Mouse (Mus musculus) retina, postnatal 1 day (tissue): Measurements from ENCODE around the gene Nabp2.

ENCODE experiments used
- DNase-seq: peaks from one replicate; pipeline ENCODE4 v3.0.0-alpha.2; 2012

Gene Nabp2

DNA sequence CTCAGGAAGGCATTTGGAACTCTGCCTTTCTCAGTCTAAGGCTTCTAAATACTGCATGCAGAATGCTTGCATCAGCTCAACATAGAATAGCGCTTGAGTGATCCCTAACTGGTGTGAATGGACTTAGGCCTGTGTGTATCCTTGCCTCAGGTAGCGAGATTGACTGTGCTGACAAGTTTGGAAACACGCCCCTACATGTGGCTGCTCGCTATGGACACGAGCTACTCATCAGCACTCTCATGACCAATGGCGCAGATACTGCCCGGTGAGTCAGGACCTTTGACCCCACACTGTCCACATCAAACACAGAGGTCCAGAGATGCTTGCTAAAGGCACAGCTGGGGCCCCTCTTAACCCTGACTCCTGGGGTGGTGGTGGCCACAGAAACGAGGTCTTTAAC lies 28.8 kb downstream of the Nabp2 start:
- no peak for DNase-seq

DNA sequence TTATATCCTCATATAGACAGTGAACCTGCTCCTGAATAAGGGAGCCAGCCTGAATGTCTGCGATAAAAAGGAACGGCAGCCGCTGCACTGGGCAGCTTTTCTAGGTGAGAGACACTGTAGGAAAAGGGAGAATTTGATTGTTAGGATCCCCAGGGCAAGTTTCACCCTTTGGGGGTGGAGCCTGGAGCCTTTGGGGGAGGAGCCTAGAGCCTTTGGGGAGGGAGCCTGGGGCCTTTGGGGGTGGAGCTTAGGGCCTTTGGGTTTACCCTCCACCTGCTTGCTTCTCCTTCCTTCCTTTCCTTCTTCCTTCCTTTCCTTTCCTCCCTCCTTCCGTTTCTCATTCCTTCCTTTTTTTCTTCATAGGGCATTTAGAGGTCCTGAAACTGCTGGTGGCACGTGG lies 30.7 kb downstream of the Nabp2 start:
- DNase-seq = peak; percentile 42

DNA sequence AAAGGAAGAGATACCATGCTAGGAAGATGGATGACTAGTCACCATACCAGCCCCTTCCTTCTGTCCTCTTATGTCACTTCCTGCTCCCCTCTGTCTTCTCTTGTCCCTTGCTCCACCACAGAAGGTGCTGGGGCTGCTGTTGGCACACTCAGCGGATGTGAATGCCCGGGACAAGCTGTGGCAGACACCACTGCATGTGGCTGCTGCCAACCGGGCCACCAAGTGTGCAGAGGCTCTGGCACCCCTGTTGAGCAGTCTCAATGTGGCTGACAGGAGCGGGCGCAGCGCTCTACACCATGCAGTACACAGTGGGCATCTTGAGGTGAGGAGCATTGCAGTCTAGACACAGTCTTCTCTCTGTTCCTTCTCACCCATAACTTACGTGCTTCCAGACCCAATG lies 32.0 kb downstream of the Nabp2 start:
- no peak for DNase-seq

DNA sequence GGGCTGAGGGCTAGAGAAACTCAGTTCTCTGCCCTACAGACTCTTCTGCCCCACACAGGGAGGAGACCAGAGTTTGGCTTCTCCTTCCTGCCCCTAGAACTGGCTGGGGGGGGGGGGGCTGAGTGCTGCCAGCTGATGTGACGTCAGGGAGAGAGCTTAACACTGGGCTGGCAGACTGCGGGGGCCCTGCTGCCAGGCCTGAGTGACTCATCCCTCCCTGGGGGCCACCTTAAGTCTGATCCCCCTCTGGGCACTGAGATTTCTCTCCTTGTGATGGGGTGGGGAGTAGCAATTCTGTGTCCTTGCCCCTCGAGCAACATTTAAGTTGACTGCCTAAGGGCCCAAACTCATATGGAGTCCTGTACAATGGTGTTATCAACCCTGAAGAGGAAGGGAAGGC lies 32.8 kb downstream of the Nabp2 start:
- DNase-seq = no peak

DNA sequence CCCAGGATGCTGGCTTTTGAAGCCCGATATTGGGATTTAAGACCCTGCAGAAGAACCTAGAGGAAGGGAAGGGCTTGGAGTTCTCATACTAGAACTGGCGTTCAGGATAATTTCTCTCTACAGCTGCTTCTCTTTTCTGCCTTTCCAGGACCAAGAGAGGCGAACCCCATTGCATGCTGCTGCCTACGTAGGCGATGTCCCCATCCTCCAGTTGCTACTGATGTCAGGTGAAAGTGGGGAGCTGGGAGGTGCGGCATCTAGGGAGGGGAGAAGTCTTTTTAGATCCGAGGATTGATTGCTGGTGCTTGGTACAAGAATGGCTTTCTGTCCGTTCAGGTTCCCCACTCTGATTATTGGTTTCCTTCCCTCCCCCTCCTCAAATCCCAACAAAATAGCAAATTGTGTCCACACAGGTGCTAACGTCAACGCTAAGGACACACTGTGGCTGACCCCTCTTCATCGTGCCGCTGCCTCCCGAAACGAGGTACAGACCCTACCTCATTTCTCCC lies 33.3 kb downstream of the Nabp2 start:
- no peak for DNase-seq

DNA sequence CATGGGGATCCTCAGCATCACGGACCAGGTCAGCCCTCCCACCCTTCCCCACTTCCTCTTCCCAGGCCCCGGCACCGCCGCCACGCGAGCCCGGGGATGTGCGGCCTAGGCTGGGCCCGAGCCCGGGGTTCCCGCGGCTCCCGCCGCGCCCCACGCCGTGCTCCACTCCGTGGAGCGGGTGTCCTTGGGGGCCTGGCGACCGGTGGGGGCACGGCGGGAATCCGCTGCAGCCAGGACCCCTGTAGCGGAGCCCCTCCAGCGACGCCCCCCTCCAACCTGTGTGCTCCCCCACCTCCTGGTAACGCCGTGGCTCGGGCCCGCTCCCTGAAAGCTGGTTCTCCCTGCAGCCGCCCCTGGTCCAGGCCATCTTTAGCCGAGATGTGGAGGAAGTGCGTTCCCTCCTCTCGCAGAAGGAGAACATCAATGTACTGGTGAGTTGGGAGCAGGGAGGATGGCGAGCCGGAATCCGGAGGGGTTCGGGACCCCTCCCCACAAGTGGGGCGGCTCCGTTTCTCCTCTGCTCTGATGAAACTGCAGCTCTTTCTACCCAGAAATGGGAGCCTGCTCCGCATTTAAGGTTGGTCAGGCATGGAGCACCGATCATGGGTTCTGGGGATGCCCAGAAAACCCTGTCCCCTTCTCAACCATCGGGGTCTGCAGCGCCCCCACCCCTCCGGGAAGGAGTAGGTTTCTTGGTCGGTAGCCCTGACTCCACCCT lies 33.9 kb downstream of the Nabp2 start:
- peak; percentile 63 for DNase-seq

DNA sequence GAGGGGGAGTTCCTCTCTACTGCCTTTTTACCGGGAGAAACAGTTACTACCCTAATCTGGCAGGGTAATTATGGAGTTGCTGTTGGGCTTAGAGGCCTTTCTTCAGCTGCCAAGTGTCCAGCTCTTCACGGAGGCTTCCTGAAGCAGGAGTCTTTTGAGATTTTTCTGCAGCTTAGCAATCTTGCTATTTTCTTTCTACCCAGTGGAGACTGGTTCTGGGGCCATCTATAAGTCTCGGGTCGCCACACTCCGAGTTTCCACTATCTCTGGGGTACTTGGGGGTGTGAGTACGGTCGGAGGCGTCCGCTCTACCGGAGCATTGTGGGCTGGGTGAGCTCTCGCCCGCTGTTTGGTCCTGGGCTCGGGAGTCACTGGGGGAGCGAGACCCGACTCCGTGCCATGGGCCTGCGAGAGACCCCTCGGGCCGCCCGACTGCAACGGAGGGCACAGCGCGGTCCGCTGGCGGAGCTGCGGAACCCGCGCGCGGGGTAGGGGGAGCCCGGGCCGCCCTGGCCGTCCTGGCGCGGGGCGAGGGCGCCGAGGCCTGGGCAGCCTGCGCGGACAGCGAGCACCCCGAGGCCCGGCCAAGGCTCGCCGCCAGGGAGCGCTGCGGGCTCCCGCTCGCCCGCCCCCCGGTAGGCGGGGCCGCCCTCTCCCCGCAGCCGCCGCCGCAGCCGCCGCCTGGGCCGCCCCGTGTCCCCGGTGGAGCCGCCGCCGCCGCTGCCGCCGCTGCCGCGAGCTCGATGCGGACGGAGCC lies 34.7 kb downstream of the Nabp2 start, which contains the start of gene Ankrd52:
TSS of gene Ankrd52 (plus strand) at position 661 of the 757 bp plus-strand sequence.
- peak; percentile 87 for DNase-seq

DNA sequence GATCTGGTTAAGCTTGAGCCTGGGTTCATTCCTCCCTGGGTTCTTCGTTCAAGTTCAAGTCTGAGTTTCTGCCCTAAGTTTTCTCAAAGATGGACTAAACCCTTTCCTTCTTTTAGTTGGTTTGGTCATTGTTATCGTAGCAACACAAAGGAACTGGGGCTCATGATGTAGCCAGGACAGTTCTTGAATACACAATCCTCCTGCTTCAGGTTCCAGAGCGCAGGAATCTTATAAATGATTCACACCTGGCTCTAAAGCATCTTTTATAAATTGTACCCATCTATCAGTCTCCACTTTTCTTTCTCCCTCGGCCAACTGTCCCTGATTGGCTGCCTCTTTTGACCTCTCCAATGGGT lies 35.2 kb downstream of the Nabp2 start:
- DNase-seq = no peak

DNA sequence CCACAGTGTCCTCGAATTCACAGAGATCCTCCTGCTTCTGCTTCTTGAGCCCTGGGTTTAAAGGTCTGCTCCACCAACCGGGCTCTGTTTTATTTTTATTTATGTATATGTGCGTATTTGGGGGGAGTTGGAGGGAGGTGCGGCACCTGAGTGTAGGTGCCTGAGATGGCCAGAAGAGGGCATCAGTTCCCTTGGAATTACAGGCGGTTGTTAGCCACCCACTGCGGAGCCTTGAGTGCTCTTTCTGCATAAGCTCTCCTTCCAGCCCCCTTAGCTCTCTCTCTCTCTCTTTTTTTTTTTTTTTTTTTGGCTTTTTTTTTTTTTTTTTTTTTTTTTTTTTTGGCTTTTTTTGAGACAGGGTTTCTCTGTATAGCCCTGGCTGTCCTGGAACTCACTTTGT lies 36.9 kb downstream of the Nabp2 start:
- DNase-seq = peak; percentile 40

DNA sequence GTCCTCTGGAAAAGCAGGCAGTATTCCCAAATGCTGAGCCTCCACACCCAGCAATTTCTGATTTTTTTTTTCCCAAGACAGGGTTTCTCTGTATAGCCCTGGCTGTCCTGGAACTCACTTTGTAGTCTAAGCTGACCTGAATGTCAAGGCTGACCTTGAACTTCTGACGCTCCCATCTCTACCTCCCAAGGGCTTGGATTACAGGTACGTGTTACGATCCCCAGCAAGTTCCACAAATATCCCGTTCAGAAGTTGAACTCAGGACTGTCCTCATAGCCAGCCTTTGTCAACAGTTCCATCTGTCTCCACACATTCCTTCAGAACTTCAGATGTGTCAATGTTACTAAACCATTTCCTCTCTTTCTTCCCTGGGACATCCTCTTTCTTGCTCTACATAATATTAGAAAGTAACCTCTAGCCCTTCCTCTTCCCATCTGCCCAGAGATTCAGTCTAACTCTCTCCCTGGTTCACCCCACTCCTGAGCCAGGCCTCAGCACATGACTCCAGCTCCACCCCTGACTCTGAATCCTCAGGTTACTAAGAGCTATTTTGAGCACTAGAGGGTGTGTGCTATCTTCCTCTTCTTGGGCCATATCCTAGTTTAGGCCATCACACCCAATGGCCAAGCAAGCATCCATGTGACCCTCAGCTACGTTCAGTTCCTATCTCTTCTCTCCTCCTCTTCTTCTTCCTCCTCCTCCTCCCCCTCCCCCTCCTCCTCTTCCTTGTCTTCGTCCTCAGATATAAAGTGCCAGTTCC lies 38.1 kb downstream of the Nabp2 start:
- DNase-seq = no peak

DNA sequence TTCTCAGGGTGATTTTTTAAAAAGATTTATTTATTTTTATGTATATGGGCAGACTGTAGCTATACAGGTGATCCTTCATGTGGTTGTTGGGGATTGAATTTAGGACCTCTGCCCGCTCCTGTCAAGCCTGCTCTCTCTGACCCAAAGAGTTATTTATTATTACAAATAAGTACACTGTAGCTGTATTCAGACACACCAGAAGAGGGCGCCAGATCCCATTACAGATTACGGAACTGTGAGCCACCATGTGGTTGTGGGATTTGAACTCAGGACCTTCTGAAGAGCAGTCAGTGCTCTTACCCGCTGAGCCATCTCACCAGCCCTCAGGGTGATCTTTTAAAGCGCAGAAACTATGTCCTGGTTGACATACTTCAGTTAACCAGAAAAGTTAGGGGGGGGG lies 39.1 kb downstream of the Nabp2 start:
- no peak for DNase-seq

DNA sequence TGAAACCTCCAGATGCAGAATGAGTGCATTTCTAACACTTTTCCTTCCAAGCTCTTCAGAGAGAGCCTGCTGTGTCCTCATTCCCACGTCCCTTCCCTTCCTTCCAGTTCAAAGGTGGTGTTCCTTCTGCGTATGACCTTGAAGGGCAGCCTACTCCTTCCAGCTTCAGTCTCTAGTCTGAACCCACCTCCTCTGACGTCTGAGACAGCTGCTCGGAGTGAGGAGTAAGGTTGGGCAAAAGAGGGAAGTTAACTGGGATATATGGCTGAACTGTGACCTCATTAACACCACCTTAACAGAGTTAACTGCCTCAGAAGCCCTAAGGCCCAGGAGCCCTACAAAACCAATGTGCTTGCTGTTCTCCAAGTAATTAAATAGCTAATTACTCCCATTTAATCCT lies 40.7 kb downstream of the Nabp2 start:
- no peak for DNase-seq

DNA sequence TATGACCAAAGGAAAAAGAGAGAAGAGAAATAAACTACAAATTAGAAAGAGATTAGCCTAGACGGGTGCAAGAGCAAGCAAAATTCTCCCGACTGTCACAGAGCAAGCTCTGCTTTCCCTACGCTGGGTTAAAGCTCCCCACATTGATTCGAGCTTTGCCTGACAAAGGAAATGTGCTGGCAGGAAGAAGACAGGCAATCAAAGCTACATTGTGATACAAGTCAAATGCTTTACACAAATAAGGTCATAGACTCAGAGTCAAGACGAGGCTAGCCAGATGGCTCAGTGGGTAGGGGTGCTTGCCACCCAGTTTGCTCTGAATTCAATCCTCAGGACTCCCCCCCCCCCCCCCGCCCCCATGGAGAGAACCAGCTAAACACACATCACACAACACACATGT lies 41.3 kb downstream of the Nabp2 start:
- no peak for DNase-seq

DNA sequence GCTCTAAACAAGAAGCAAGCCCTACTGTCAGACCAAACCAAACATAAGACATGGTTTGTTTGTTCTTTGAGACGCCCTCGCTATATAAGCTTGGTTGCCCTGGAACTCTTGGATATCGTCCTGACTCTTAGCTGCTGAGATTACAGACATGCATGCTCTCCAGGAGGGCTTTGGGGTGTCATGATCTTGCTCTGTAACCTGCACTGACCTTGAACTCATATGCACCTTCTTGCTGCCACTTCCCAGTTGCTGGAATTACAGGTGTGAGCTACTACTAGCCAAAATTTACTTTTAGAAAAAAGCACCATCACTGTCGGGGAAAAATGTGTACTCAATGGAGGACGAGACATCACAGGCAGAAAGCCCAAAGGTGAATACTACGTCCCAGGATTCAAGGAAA lies 41.7 kb downstream of the Nabp2 start:
- DNase-seq = no peak

DNA sequence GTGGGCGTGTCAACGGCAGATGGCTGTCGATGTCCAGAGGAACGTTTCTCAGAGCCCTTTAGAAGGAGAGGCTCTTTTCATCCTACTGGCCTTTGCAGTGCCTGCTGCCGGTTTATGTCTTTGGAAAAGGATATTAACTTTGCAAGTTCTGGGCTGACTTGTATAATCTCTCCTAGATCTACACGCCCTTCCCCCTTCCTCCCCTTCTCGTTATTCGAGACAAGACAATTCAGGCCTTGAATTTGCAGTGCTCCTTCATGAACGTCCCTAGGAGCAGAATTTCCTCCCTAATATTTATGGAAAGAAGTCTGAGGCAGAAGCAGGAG lies 42.1 kb downstream of the Nabp2 start:
- DNase-seq = no peak

DNA sequence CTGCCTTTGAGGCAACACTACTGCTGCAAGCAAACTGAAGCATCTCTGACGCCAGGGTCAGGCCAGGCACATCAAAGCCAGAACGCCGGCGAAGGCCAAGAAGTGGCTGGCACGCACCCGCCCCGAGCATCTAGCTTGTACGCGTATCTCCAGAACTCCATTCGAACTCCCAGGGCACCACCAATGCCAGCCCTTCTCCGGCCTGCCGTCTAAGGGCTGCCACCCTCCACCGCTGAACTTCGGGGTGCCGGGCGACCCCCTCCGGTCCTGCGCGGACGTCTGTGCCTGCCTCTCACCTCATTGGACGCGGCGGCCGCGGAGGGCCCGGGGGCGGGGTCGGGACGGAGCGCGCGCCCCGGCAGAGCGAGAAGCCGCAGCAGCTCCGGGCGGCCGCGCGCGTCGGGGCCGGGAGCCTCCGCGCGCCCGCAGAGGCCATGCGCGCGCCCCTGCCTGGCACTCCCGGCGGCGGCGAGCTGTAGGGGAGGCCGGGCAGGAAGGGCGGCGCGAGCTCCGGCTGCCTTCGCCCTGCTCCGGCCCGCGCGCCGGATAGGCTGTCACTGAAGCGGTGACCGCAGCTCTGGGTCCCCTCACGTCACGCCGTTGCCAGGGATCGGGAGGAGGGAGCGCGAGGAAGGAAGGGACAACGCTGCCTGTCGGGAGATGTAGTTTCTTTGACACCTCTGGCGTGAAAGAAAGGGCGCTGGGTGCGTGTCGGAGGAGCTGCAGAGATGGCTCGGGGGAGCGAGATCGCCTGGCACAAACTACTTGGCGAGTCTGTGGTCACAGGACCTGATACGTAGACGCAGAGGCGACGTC lies 42.7 kb downstream of the Nabp2 start, which contains the start of gene Coq10a:
TSS of gene Coq10a (minus strand) at position 596 of the 816 bp plus-strand sequence.
- peak; percentile 97 for DNase-seq

DNA sequence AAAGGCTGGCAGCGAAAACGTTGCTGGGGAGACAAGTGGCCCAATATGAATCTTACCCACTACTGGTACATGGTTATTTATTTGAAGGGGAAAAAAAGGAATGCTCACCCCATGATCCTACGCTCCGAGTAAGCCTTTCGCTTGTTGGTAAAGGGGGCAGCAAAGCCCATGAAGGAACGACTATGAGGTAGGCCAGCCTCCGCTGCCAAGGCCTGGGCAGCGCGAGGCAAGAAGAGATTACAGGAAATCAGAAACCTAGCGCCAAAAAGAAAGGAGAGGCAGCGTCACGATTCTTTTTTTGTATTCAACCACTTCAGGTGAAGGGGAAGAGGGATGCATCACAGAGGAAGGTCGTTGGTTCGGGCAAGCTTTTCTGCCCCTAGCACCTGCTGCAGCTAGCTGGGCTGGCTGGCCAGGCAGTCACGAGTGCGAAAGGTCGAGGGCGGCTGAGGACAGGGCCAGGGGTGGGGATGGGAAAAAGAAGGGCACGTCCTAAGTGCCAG lies 43.3 kb downstream of the Nabp2 start:
- no peak for DNase-seq

DNA sequence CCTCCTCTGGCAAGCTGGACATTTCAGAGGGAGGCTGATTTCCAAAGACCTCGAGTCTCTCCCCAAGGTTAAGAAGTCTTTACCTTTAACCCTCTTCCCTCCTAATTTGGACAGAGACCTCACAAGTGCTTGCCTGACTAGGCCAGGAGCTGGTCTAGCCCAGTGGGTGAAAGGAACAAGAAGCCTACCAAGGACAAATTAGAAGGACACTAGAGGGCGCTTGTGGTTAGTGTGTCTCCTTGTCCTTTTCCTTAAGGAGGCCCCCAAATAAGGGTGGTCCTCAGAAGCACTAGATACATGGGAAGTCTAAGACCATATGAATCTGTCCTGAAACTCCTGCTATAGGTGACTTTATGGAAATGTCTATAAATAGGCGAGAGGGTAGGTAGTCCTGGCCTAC lies 48.7 kb downstream of the Nabp2 start:
- peak; percentile 77 for DNase-seq

DNA sequence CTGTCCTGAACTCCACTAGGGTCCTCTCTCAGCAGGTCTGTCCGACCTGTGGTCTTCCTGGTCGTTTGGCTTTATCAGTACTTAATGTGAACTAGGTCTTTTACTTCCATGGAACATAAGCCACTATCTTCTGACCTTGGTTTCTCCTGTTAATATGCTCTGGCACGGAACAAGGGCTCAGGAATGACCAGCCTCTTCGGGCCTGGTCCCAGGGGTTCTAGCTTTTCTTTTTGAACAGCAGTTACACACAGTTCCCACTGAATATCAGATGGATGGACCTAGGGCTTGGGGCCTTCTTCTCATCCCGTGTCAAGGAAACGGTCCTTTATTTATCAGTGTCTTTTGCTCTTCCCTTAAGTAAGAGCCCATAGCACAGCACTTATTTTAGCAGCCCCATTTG lies 49.5 kb downstream of the Nabp2 start:
- DNase-seq = no peak

DNA sequence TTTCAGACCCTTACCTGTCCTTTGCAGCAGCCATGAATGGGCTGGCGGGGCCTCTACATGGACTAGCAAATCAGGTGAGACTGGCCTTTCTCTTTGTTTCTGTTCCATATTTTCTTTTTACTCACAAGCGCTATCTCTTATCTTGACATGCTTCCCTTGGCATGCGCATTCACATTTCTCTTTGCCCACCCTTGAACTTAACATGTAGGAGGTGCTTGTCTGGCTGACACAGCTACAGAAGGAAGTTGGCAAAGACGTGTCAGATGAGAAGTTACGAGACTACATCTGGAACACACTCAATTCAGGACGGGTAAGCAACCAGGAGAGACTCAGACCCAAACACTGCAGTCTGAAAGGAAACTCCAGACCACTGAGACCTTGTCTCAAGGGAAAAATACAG lies 52.1 kb downstream of the Nabp2 start:
- DNase-seq = no peak

DNA sequence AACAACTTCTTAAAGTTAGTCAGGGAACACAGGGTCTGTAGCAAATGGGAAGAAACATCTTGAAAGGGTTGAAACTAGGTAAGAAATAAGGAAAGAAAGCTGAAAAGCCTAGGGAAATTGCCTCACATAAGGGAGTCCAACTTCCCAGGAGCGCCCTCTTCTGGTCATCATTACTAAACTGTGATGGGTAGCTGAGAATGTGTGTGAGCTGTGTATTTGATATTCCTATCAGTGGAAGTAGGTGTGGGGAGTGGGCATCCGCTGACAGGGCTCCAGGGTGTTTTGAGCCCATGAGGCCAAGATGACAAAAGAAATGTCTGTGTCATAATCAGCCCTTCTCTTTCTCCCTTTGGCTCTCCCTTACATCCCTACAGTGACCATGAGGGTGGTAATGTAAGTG lies 52.5 kb downstream of the Nabp2 start:
- DNase-seq = peak; percentile 74
